Mouse (Mus musculus) heart, postnatal 0 days (tissue): ENCODE results near the gene Kdelr2. TPM values are rescaled to one million over a fixed set of nuclear protein-coding genes. Genes with fewer than 3 reads are reported as not detected.

Experiments used
- ATAC-seq: fragments of 200-750 bp; cut with Nextera tagmentation; 2 replicates; pipeline ENCODE4 v1.8.0; 2017; ENCODE audit warnings: low read depth, moderate number of reproducible peaks, moderate library complexity; ENCODE audit not compliant: insufficient read depth
- DNase-seq: peaks from one replicate; pipeline ENCODE4 v3.0.0-alpha.2; 2016; ENCODE audit warnings: low spot score
- H3K27ac ChIP-seq: fragments of 300-500 bp; sonication (generic); 2 replicates; pipeline ENCODE4 v1.5.1; 2014; ENCODE audit warnings: low read depth, mild to moderate bottlenecking
- H3K27me3 ChIP-seq: fragments of 300-500 bp; sonication (generic); 2 replicates; pipeline ENCODE4 v1.6.1; 2014; ENCODE audit warnings: low read length, mixed read lengths; ENCODE audit not compliant: control insufficient read depth, insufficient read depth
- H3K36me3 ChIP-seq: fragments of 300-500 bp; sonication (generic); replicated peaks from 2 replicates; pipeline ENCODE4 v1.6.1; 2014; ENCODE audit warnings: low read length, mixed read lengths; ENCODE audit not compliant: control insufficient read depth, insufficient read depth
- H3K4me1 ChIP-seq: fragments of 300-500 bp; sonication (generic); 2 replicates; pipeline ENCODE4 v1.6.1; 2014; ENCODE audit warnings: antibody characterized with exemption; ENCODE audit not compliant: control insufficient read depth, insufficient read depth
- H3K4me2 ChIP-seq: fragments of 300-500 bp; sonication (generic); 2 replicates; pipeline ENCODE4 v1.6.1; 2014; ENCODE audit warnings: low read depth, mild to moderate bottlenecking, low read length, moderate library complexity
- H3K4me3 ChIP-seq: fragments of 300-500 bp; sonication (generic); 2 replicates; pipeline ENCODE4 v1.5.1; 2014; ENCODE audit warnings: low read depth, low read length
- H3K9ac ChIP-seq: fragments of 300-500 bp; sonication (generic); replicated peaks from 2 replicates; pipeline ENCODE4 v1.6.1; 2014; ENCODE audit warnings: low read depth, low read length, mixed read lengths
- H3K9me3 ChIP-seq: fragments of 300-500 bp; sonication (generic); replicated peaks from 2 replicates; pipeline ENCODE4 v1.6.1; 2016; ENCODE audit warnings: low read length; ENCODE audit not compliant: control insufficient read depth
- CTCF ChIP-seq: IDR thresholded peaks from 2 replicates; pipeline ENCODE4 v1.5.1; 2016; ENCODE audit warnings: antibody characterized with exemption, control low read depth, low read depth
- EP300 ChIP-seq: IDR thresholded peaks from 2 replicates; pipeline ENCODE4 v1.6.1; 2016; ENCODE audit warnings: antibody characterized with exemption, low read depth
- WGBS: fragments of 180-500 bp; shearing (Covaris S2); extraction: QIAGEN DNeasy Blood & Tissue Kit; methylation state at CpG from one replicate; pipeline ENCODE4 v1.1.7; 2014; 5-methylcytosine and 5-hydroxymethylcytosine counted together
- polyA plus RNA-seq: library from polyadenylated mRNA; unstranded; fragments of >200 nt; fragmentation: Nextera tagmentation; extraction: Ambion mirVana; gene quantifications from 2 replicates; pipeline ENCODE4 v1.2.1, GENCODE M21; 2015
- total RNA-seq: library from RNA; depleted of rRNA; stranded (reverse); fragments of >200 nt; gene quantifications from 2 replicates; pipeline ENCODE4 v1.2.3, GENCODE M21; 2014; ENCODE audit warnings: low replicate concordance

Kdelr2 gene
- total and polyA plus RNA-seq, 2 experiments from 2014 or later, result 128 to 154 TPM

DNA sequence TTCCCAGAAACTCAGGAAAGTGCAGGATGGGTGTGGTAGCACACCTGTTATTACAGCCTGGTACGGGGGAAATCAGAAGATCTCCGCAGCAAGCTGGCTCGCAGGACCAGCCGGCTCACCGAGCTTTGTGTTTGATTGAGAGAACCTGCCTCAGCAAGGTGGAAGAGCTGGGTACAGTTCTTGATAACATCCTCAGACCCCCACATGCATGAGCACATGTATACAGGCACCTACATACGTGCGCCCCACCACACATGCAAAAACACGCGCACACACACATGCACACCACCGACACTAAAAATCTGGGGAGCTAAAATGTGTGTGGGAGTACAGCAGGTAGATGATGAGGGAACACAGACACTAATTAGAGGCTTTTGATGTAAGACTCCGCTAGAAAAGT is 60.0 kb downstream of the Kdelr2 start:
- H3K9me3 ChIP-seq, result no peaks in the 10 kb centered on the region
- H3K4me3 ChIP-seq, result peak overlapping the region; percentile 61
- peak overlapping the region; percentile 89 for H3K4me2 ChIP-seq
- H3K9ac ChIP-seq, result peak overlapping the region; percentile 66; the same call in 1 of the 2 replicates
- peaks cover 5% of the 10 kb centered on the region; the same call in 1 of the 2 replicates for H3K4me1 ChIP-seq
- H3K36me3 ChIP-seq, result no peaks in the 10 kb centered on the region
- no peak for ATAC-seq
- TF ChIP-seq EP300 (no peak), CTCF (no peak)
- WGBS, result 84% methylated on average over 11 of the region's 11 CpGs
- peak overlapping the region; percentile 5 for H3K27ac ChIP-seq
- no peak for DNase-seq
- no peaks in the 10 kb centered on the region for H3K27me3 ChIP-seq

DNA sequence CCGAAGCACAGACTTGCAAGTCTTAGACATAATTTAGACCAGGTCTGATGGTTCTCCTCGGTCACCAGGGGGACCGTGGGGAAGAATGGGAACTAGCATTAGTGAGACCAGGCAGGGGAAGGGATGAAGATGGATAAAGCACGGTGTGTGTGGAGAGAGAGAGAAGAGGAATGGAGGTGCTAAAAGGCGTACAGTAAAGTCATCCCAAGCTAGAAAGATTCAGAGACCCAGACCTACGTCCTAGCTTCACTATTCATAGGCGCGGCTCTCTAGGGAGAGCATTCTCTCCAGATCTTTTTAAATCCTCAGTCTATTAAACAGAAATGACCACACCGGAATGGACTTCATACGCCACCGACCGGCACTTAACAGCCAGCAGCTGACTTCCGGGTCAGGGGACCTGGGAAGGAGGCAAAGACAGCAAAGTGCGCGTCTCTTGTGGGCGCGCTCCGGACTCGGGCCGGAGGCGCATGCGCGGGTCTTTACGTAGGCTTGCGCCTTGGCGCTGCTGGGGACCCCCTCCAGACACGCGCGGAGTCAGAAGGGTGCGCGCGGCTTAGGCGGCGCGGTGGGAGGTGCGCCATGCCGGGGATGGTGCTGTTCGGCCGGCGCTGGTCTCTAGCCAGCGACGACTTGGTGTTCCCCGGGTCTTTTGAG is 60.6 kb downstream of the Kdelr2 start, which contains the start of gene Daglb:
Daglb (plus strand) TSS at position 485 of the 657 bp plus-strand sequence.
- H3K4me1 ChIP-seq, result peaks cover 5% of the 10 kb centered on the region; the same call in 1 of the 2 replicates
- DNase-seq, result peak; percentile 90

DNA sequence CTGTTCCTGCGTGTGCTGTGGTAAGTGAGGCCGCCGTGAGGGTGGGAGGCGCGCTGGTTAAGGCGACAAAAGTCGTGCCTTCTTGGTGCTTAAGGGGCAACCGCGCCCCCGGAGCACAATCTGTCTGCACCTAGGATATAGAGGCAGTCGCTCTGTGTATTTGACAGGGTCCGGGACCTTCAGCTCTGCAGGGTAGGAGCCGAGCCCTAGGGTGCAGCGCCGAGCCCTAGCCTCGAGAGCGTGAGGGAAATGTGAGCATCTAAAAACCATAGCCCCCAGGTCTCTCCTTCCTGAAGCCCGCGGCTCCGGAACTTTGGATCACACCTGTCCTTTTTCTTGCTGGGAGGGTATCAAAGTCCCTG is 61.1 kb downstream of the Kdelr2 start:
- Histone ChIP-seq H3K4me1 (peaks cover 5% of the 10 kb centered on the region; the same call in 1 of the 2 replicates), H3K4me3 (peak overlapping the region; percentile 61), H3K36me3 (no peaks in the 10 kb centered on the region), H3K9me3 (no peaks in the 10 kb centered on the region), H3K9ac (peak overlapping the region; percentile 66), H3K27me3 (no peaks in the 10 kb centered on the region), H3K27ac (peak overlapping the region; percentile 5), H3K4me2 (peak overlapping the region; percentile 89)
- WGBS, result under 1% methylated on average over 20 of the region's 20 CpGs
- ATAC-seq, result peak; percentile 67
- no peak for TF ChIP-seq EP300
- TF ChIP-seq CTCF, result no peak
- DNase-seq, result no peak

More for the DNA sequence above, 60.6 kb downstream of the Kdelr2 start, which contains the start of gene Daglb:
- Histone ChIP-seq H3K9me3 (no peaks in the 10 kb centered on the region), H3K4me3 (peak within 1 kb of the TSS; percentile 61), H3K27ac (peak within 1 kb of the TSS; percentile 5), H3K36me3 (no peaks in the 10 kb centered on the region), H3K4me2 (peak within 1 kb of the TSS; percentile 89), H3K27me3 (no peaks in the 10 kb centered on the region), H3K9ac (peak within 1 kb of the TSS; percentile 66)
- peak; percentile 95 for ATAC-seq
- 3% methylated on average over 43 of the region's 43 CpGs for WGBS
- no peak for TF ChIP-seq CTCF
- TF ChIP-seq EP300, result no peak

DNA sequence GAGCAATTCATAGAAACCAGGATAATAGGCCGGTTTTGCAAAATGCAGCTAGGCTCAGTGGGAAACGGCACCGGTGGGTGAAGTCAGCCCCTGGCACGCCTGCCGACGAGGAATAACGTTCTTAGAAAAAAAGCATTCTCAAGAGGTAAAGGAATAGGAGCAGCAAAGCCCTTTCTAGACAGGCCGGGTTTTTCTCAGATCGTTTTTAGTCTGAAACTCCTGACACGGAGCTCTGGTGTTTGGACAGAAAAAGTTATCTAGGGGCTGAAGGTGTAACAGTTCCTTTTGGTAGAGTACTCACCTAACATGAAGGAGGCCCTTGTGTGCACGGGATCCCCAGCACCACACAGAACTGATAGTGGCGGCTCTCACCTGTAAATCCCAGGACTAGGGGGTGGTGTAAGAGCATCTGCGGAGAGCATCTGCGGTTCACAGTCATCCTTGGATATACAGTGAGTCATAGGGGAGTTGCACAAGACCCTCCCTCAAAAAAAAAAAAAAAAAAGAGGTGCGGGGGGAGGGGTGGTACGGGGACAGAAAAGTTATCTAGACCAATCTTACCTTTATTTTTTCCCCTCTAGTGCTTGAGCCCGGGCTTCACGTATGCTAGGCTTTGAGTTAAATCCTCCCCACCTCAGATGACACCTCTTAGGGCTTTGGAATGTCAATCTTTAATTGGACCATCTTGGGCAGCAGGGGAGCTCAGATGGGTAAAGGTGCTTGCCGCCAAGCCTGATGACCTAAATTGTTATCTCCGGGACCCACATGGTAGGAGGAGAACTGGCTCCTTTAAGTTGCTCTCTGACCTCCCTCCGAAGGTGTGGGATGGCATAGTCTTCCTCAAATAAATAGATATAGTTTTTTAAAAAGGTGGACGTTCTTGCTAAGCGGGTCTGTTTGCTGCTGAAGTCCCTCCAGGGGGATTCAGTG is 61.8 kb downstream of the Kdelr2 start:
- WGBS, result 36% methylated on average over 23 of the region's 23 CpGs
- Histone ChIP-seq H3K27me3 (no peaks in the 10 kb centered on the region), H3K9me3 (no peaks in the 10 kb centered on the region), H3K36me3 (no peaks in the 10 kb centered on the region), H3K4me2 (peak overlapping the region; percentile 89), H3K4me1 (peaks cover 5% of the 10 kb centered on the region; the same call in 1 of the 2 replicates), H3K4me3 (peak overlapping the region; percentile 61), H3K27ac (no peak overlapping the region), H3K9ac (peak overlapping the region; percentile 66)
- TF ChIP-seq EP300 (no peak), CTCF (no peak)
- DNase-seq (no peak), ATAC-seq (no peak)

DNA sequence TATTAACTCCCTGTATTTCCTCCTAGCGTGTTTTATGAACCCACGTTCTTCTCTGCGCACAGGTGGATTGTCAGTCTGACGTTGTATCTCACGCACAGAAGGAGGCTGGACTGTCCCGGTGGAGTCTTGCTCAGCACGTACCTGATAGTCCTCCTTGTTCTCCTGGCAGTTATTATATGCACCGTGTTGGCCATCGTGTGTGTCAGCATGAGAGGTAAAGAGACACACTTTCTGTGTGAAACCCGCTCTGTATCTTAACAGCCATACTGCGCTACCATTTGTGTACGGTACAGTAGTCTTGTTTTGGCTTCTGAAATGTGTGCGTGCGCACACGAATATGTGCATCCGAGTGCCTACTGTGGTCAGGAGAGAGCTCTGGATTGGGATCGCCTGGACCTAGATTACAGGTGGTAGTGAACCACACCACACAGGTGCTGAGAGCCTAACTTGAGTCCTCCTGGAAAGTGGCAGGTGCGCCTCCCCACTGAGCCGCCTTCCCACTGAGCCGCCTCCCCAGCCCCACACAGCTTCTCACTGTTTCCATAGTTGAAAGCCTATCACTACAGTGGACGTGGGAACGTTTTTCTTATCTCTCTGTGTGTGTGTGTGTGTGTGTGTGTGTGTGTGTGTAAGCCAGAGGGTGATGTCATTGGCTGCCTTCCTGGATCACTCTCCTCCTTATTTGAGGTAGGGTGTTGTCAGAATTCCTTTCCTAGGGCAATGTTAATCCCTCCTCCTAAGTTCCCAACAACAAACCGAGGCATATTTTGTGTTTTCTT is 63.4 kb downstream of the Kdelr2 start:
- TF ChIP-seq CTCF, result no peak
- no peak for TF ChIP-seq EP300
- ATAC-seq (no peak), DNase-seq (peak; percentile 22)
- H3K4me2 ChIP-seq, result no peak overlapping the region
- H3K4me1 ChIP-seq, result peaks cover 5% of the 10 kb centered on the region; the same call in 1 of the 2 replicates
- H3K27me3 ChIP-seq, result no peaks in the 10 kb centered on the region
- no peaks in the 10 kb centered on the region for H3K9me3 ChIP-seq
- no peak overlapping the region for H3K27ac ChIP-seq
- H3K36me3 ChIP-seq, result no peaks in the 10 kb centered on the region
- whole genome bisulfite sequencing, result 84% methylated on average over 23 of the region's 23 CpGs
- H3K9ac ChIP-seq, result no peak overlapping the region
- H3K4me3 ChIP-seq, result no peak overlapping the region
